Mouse (Mus musculus) midbrain, embryonic 10.5 days (tissue): ENCODE measurements around the gene Acat2. TPM values are rescaled to one million over a fixed set of nuclear protein-coding genes. Genes with fewer than 3 reads are reported as not detected.

ENCODE experiments used
- polyA plus RNA-seq: library from polyadenylated mRNA; unstranded; fragments of >200 nt; fragmentation: Nextera tagmentation; extraction: Ambion mirVana; gene quantifications from 2 replicates; pipeline ENCODE4 v1.2.1, GENCODE M21; 2016

The Acat2 gene
- polyA plus RNA-seq, 1 experiment from 2014 or later = 410 TPM

Other genes with a start within 250 kb of the Acat2 start
- gene Igf2r, start 191.1 kb downstream of the Acat2 start, polyA plus RNA-seq = 16.3 and 18.0 TPM in 2 replicates
- gene Mas1, start 92.6 kb downstream of the Acat2 start, polyA plus RNA-seq = 0.24 and 0.27 TPM in 2 replicates
- gene Mrgprh, start 84.7 kb downstream of the Acat2 start, polyA plus RNA-seq = not detected in 2 replicates
- gene Pnldc1, start 50.5 kb downstream of the Acat2 start, polyA plus RNA-seq = 1.0 and 2.0 TPM in 2 replicates
- gene Tcp1, start 45.0 kb downstream of the Acat2 start, polyA plus RNA-seq = 468 and 517 TPM in 2 replicates
- gene Mrpl18, start 44.4 kb downstream of the Acat2 start, polyA plus RNA-seq = 185 and 193 TPM in 2 replicates
- gene Acat3, start 20.1 kb downstream of the Acat2 start, polyA plus RNA-seq = 1.5 and 1.6 TPM in 2 replicates
- 132 and 138 TPM in 2 replicates for gene Wtap, start 33.4 kb upstream of the Acat2 start, polyA plus RNA-seq
- gene Sod2, start 46.1 kb upstream of the Acat2 start, polyA plus RNA-seq = 107 and 110 TPM in 2 replicates
- gene Gpr31b, start 91.5 kb upstream of the Acat2 start, polyA plus RNA-seq = not detected in 2 replicates
- gene Tcp10b, start 100.4 kb upstream of the Acat2 start, polyA plus RNA-seq = 0.16 TPM in 1 of 2 replicates, not detected in the other
- not detected in 2 replicates for gene Unc93a, start 171.1 kb upstream of the Acat2 start, polyA plus RNA-seq